Mouse (Mus musculus): ENCODE results near the gene Crybb3. TPM values are rescaled to one million over a fixed set of nuclear protein-coding genes. Genes with fewer than 3 reads are reported as not detected.

The Crybb3 gene
- polyA plus RNA-seq, 1 experiment from 2014 or later = 1.1 TPM

GRCm38 (mm10) chr5:113054308-113054707 is 27.1 kb downstream of the Crybb3 start:
- peak; percentile 96 for TF ChIP-seq CTCF (IDR thresholded peaks at IDR 0.05)
- DNase-seq (ENCODE audit: low read depth, low spot score) = no peak
- ATAC-seq = peak; percentile 56
- peaks cover 15% of the 10 kb centered on the region for H3K27me3 ChIP-seq
- in situ Hi-C loops (cut with MboI; ENCODE audit: low pct_unique_long_range_greater_than_20kb) = no loop called here
- POLR2A ChIA-PET = no interaction called here
- CTCF ChIA-PET = no interaction called here

- DNase-seq (ENCODE audit: low read depth, low spot score) = no peak
- ChIA-PET CTCF (interaction anchor here (1.2 kb wide), 1 partner anchor 13 kb away, joined by 3 read pairs; no protein-coding TSS in a partner anchor), POLR2A (no interaction called here)
- no peak for ATAC-seq
- TF ChIP-seq CTCF (IDR thresholded peaks at IDR 0.05) = no peak
- in situ Hi-C loops (cut with MboI; ENCODE audit: low pct_unique_long_range_greater_than_20kb) = no loop called here
- peaks cover 7% of the 10 kb centered on the region for H3K27me3 ChIP-seq
Measured at GRCm38 (mm10) chr5:113050581-113051185, 30.7 kb downstream of the Crybb3 start.

GRCm38 (mm10) chr5:113049876-113050275 is 31.5 kb downstream of the Crybb3 start:
- ATAC-seq (no peak), DNase-seq (ENCODE audit: low read depth, low spot score) (no peak)
- POLR2A ChIA-PET = no interaction called here
- H3K27me3 ChIP-seq = peaks cover 3% of the 10 kb centered on the region
- no peak for TF ChIP-seq CTCF (IDR thresholded peaks at IDR 0.05)
- CTCF ChIA-PET = interaction anchor here (1.2 kb wide), 1 partner anchor 14 kb away, joined by 3 read pairs; no protein-coding TSS in a partner anchor
- in situ Hi-C loops (cut with MboI; ENCODE audit: low pct_unique_long_range_greater_than_20kb) = no loop called here

DNA sequence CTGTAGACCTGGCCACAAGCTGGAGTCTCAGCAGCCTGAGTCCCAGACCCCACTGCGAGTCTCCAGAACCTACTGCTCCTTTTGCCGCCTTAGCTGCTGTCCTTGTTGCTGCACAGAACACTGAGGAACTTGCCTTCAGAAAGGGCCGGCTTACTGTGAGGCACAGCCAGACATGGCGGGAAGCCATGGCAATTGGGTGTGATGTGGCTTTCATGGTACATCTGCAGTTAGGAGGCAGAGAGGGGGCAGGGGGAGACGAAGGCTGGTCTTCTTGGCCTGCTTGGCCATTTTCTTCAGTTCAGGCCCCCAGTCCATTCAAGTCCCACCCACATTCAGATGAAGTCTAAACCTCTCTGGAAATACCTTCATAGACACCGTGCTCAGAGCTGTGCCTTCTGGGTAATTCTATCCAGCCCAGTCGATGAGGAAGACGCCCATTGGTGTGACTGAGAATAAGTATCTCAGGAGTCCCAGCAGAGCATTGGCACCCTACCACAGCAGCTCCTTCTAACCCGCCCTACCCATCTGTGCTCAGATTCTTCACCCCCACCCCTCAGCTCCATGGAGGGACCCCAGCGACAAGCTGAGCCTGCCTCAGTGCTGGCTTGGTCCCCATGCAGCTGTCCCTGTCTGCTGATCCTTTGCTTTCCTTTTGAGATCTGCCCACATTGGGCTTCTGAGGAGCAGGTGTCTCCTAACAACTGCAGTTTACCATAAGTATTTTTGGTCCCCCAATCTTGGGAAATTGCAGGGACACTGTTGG is 35.7 kb downstream of the Crybb3 start:
- ATAC-seq = no peak
- CTCF ChIA-PET = no interaction called here
- no peak for DNase-seq (ENCODE audit: low read depth, low spot score)
- POLR2A ChIA-PET = no interaction called here
- no peaks in the 10 kb centered on the region for H3K27me3 ChIP-seq
- in situ Hi-C loops (cut with MboI; ENCODE audit: low pct_unique_long_range_greater_than_20kb) = no loop called here
- no peak for TF ChIP-seq CTCF (IDR thresholded peaks at IDR 0.05)

DNA sequence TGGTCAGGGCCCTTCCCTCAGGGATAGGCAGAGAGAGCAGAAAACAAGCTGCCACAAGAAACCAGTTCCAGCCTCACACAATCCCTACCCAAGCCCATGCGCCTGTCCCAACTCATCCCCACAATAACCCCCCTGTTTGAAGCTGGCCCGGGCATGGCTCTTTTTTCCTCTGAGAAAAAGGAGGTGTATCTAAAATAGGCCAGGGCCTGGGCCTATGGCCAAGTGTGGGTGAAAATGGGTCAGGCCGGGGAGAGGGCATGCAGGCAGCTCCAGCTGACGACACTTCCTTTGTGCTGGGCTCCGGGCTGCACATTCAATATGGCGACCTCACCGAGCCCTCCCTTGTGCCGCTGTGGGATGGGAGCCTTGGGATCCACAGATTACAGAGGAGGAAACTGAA is 37.9 kb downstream of the Crybb3 start:
- ChIA-PET POLR2A (no interaction called here), CTCF (no interaction called here)
- in situ Hi-C loops (cut with MboI; ENCODE audit: low pct_unique_long_range_greater_than_20kb) = no loop called here
- ATAC-seq = no peak
- no peak for DNase-seq (ENCODE audit: low read depth, low spot score)
- H3K27me3 ChIP-seq = no peaks in the 10 kb centered on the region
- TF ChIP-seq CTCF (IDR thresholded peaks at IDR 0.05) = no peak

- ChIA-PET POLR2A (no interaction called here), CTCF (no interaction called here)
- in situ Hi-C loops (cut with MboI; ENCODE audit: low pct_unique_long_range_greater_than_20kb) = no loop called here
- ATAC-seq (no peak), DNase-seq (ENCODE audit: low read depth, low spot score) (no peak)
- peaks cover 8% of the 10 kb centered on the region for H3K27me3 ChIP-seq
- TF ChIP-seq CTCF (IDR thresholded peaks at IDR 0.05) = no peak
Measured at GRCm38 (mm10) chr5:113041567-113042071, 39.8 kb downstream of the Crybb3 start.

DNA sequence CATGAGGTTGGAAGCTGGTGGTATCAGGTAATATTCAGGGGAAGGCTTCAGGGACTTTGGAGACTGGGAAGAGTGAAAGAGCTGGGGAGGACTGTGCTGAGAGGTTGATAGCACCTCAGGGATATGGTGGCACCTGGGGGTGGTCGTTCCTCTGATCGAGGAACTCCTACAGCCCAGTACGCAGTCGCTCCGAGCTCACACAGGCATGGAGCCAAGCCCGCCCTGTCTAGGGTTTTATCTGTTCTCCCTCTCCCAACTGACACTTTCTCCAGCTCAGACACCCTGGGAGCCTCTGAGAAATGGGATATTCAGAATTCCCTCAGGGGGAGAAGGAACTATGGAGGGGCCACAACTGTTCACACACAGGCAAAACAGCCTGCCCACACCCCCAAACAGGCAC is 40.6 kb downstream of the Crybb3 start:
- DNase-seq (ENCODE audit: low read depth, low spot score) = no peak
- POLR2A ChIA-PET = no interaction called here
- no peak for ATAC-seq
- CTCF ChIA-PET = no interaction called here
- TF ChIP-seq CTCF (IDR thresholded peaks at IDR 0.05) = no peak
- in situ Hi-C loops (cut with MboI; ENCODE audit: low pct_unique_long_range_greater_than_20kb) = no loop called here
- H3K27me3 ChIP-seq = peaks cover 10% of the 10 kb centered on the region

DNA sequence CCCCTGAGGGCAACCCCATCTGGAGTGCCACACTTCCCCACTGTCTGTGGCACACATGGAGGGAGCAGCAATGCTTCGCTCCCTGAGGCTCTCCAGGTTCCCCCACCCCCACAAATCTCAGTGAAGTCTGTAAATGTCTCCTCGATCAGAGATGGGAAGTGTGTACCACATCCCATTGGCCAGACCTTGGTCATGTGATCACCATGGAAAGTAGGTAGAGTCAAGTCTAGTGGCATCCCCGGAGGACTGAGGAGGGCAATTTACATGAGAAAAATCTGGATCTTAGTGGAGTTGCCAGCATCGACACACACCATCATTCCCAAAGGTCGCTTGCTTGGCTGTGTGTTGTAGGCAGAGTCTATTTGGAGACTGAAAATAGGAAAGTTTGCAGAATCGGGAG is 42.8 kb downstream of the Crybb3 start:
- peaks cover 22% of the 10 kb centered on the region for H3K27me3 ChIP-seq
- CTCF ChIA-PET = no interaction called here
- ATAC-seq (no peak), DNase-seq (ENCODE audit: low read depth, low spot score) (no peak)
- in situ Hi-C loops (cut with MboI; ENCODE audit: low pct_unique_long_range_greater_than_20kb) = no loop called here
- no peak for TF ChIP-seq CTCF (IDR thresholded peaks at IDR 0.05)
- POLR2A ChIA-PET = no interaction called here

GRCm38 (mm10) chr5:113035094-113036047 is 46.0 kb downstream of the Crybb3 start:
- in situ Hi-C loops (cut with MboI; ENCODE audit: low pct_unique_long_range_greater_than_20kb) = no loop called here
- POLR2A ChIA-PET = no interaction called here
- DNase-seq (ENCODE audit: low read depth, low spot score) (no peak), ATAC-seq (no peak)
- TF ChIP-seq CTCF (IDR thresholded peaks at IDR 0.05) = no peak
- CTCF ChIA-PET = interaction anchor here (0.8 kb wide), 1 partner anchor 164 kb away, joined by 3 read pairs; no protein-coding TSS in a partner anchor
- H3K27me3 ChIP-seq = peaks cover 26% of the 10 kb centered on the region

- POLR2A ChIA-PET = no interaction called here
- DNase-seq (ENCODE audit: low read depth, low spot score) = no peak
- no peak for ATAC-seq
- in situ Hi-C loops (cut with MboI; ENCODE audit: low pct_unique_long_range_greater_than_20kb) = no loop called here
- no peak for TF ChIP-seq CTCF (IDR thresholded peaks at IDR 0.05)
- H3K27me3 ChIP-seq = peaks cover 18% of the 10 kb centered on the region
- CTCF ChIA-PET = no interaction called here
Measured at GRCm38 (mm10) chr5:113031201-113031754, 50.1 kb downstream of the Crybb3 start.
